Mouse (Mus musculus) heart, embryonic 16.5 days (tissue): Measurements from ENCODE around the gene Hist3h2a. TPM values are rescaled to one million over a fixed set of nuclear protein-coding genes. Genes with fewer than 3 reads are reported as not detected.
"Not testable (repeated sequence)": the region's sequence is repeated elsewhere in the genome, so short reads cannot be mapped to it uniquely, and the experiment has no call there.

Source experiments
- ATAC-seq: fragments of 200-750 bp; cut with Nextera tagmentation; replicated peaks from 2 replicates; pipeline ENCODE4 v1.8.0; 2017; ENCODE audit warnings: moderate number of reproducible peaks; ENCODE audit not compliant: insufficient read depth, low FRiP score; ENCODE audit errors: extremely low read depth
- H3K27ac ChIP-seq: fragments of 300-500 bp; sonication (generic); 2 replicates; pipeline ENCODE4 v1.5.1; 2014; ENCODE audit warnings: mild to moderate bottlenecking, low read length, control low read depth, moderate library complexity
- H3K27me3 ChIP-seq: fragments of 300-500 bp; sonication (generic); 2 replicates; pipeline ENCODE4 v1.6.1; 2014; ENCODE audit warnings: low read length, mixed read lengths; ENCODE audit not compliant: control insufficient read depth, insufficient read depth
- H3K36me3 ChIP-seq: fragments of 300-500 bp; sonication (generic); 2 replicates; pipeline ENCODE4 v1.6.1; 2014; ENCODE audit not compliant: control insufficient read depth, insufficient read depth
- H3K4me1 ChIP-seq: fragments of 300-500 bp; sonication (generic); 2 replicates; pipeline ENCODE4 v1.6.1; 2014; ENCODE audit warnings: low read length, mixed read lengths; ENCODE audit not compliant: control insufficient read depth, insufficient read depth
- H3K4me2 ChIP-seq: fragments of 300-500 bp; sonication (generic); 2 replicates; pipeline ENCODE4 v1.6.1; 2014; ENCODE audit warnings: low read depth, mild to moderate bottlenecking, control low read depth, low read length
- H3K4me3 ChIP-seq: fragments of 300-500 bp; sonication (generic); 2 replicates; pipeline ENCODE4 v1.5.1; 2014; ENCODE audit warnings: mild to moderate bottlenecking, control low read depth, low read length
- H3K9ac ChIP-seq: fragments of 300-500 bp; sonication (generic); 2 replicates; pipeline ENCODE4 v1.6.1; 2014; ENCODE audit warnings: low read length, control low read depth
- H3K9me3 ChIP-seq: fragments of 300-500 bp; sonication (generic); replicated peaks from 2 replicates; pipeline ENCODE4 v1.6.1; 2016; ENCODE audit warnings: low read length; ENCODE audit not compliant: control insufficient read depth
- WGBS: fragments of 180-500 bp; shearing (Covaris S2); extraction: QIAGEN DNeasy Blood & Tissue Kit; methylation state at CpG from one replicate; pipeline ENCODE4 v1.1.7; 2014; 5-methylcytosine and 5-hydroxymethylcytosine counted together
- polyA plus RNA-seq: library from polyadenylated mRNA; unstranded; fragments of >200 nt; fragmentation: Nextera tagmentation; extraction: Ambion mirVana; gene quantifications from 2 replicates; pipeline ENCODE4 v1.2.1, GENCODE M21; 2015

Hist3h2a gene
- polyA plus RNA-seq, 1 experiment from 2014 or later = 35.2 TPM

GRCm38 (mm10) chr11:58953351-58954169, 925 bp upstream of the Hist3h2a start:
- peak overlapping the region; percentile 100 for H3K27ac ChIP-seq
- H3K36me3 ChIP-seq = peaks cover 2% of the 10 kb centered on the region; the same call in 1 of the 2 replicates
- peak overlapping the region; percentile 86 for H3K9ac ChIP-seq
- H3K4me2 ChIP-seq = peak overlapping the region; percentile 96
- WGBS = 1% methylated on average over 33 of the region's 33 CpGs
- peak; percentile 15 for ATAC-seq
- H3K27me3 ChIP-seq = peaks cover 5% of the 10 kb centered on the region
- no peaks in the 10 kb centered on the region for H3K9me3 ChIP-seq
- peaks cover 29% of the 10 kb centered on the region for H3K4me1 ChIP-seq
- peak overlapping the region; percentile 78 for H3K4me3 ChIP-seq

GRCm38 (mm10) chr11:58954170-58954419, 390 bp upstream of the Hist3h2a start:
- peak overlapping the region; percentile 86 for H3K9ac ChIP-seq
- not testable (repeated sequence) for ATAC-seq, H3K27me3 ChIP-seq, H3K36me3 ChIP-seq, H3K9me3 ChIP-seq
- H3K4me2 ChIP-seq = peak overlapping the region; percentile 96
- 0% methylated on average over 13 of the region's 17 CpGs for WGBS
- peak overlapping the region; percentile 100 for H3K27ac ChIP-seq
- H3K4me3 ChIP-seq = peak overlapping the region; percentile 78
- H3K4me1 ChIP-seq = peaks cover 32% of the 10 kb centered on the region

- H3K27ac ChIP-seq = peak overlapping the region; percentile 100
- H3K27me3 ChIP-seq = peaks cover 3% of the 10 kb centered on the region
- peak overlapping the region; percentile 88 for H3K9ac ChIP-seq
- H3K36me3 ChIP-seq = peaks cover 2% of the 10 kb centered on the region; the same call in 1 of the 2 replicates
- peaks cover 33% of the 10 kb centered on the region for H3K4me1 ChIP-seq
- no peak for ATAC-seq
- under 1% methylated on average over 20 of the region's 20 CpGs for WGBS
- no peaks in the 10 kb centered on the region for H3K9me3 ChIP-seq
- H3K4me3 ChIP-seq = peak overlapping the region; percentile 78
- peak overlapping the region; percentile 96 for H3K4me2 ChIP-seq
Measured at GRCm38 (mm10) chr11:58955143-58955867, 820 bp downstream of the Hist3h2a start.

- no peaks in the 10 kb centered on the region for H3K9me3 ChIP-seq
- peaks cover 2% of the 10 kb centered on the region; the same call in 1 of the 2 replicates for H3K36me3 ChIP-seq
- H3K27ac ChIP-seq = peak overlapping the region; percentile 100
- peak overlapping the region; percentile 78 for H3K4me3 ChIP-seq
- ATAC-seq = no peak
- H3K4me1 ChIP-seq = peaks cover 33% of the 10 kb centered on the region
- peak overlapping the region; percentile 88 for H3K9ac ChIP-seq
- H3K4me2 ChIP-seq = peak overlapping the region; percentile 96
- WGBS = 33% methylated on average over 8 of the region's 8 CpGs
- H3K27me3 ChIP-seq = peaks cover 3% of the 10 kb centered on the region
Measured at GRCm38 (mm10) chr11:58955868-58956257, 1.4 kb downstream of the Hist3h2a start.

GRCm38 (mm10) chr11:58957226-58957914, 2.9 kb downstream of the Hist3h2a start:
- no peak overlapping the region; the same call in 1 of the 2 replicates for H3K4me3 ChIP-seq
- no peak overlapping the region for H3K27ac ChIP-seq
- peaks cover 33% of the 10 kb centered on the region for H3K4me1 ChIP-seq
- no peak for ATAC-seq
- WGBS = 83% methylated on average over 5 of the region's 5 CpGs
- peak overlapping the region; percentile 96 for H3K4me2 ChIP-seq
- no peak overlapping the region; the same call in 1 of the 2 replicates for H3K9ac ChIP-seq
- H3K27me3 ChIP-seq = peaks cover 13% of the 10 kb centered on the region; the same call in 1 of the 2 replicates
- peaks cover 9% of the 10 kb centered on the region for H3K9me3 ChIP-seq
- H3K36me3 ChIP-seq = peaks cover 2% of the 10 kb centered on the region; the same call in 1 of the 2 replicates

- 86% methylated on average over 6 of the region's 6 CpGs for WGBS
Measured at GRCm38 (mm10) chr11:58958536-58958935, 4.1 kb downstream of the Hist3h2a start.

GRCm38 (mm10) chr11:58959186-58959825, 4.8 kb downstream of the Hist3h2a start:
- peak overlapping the region; percentile 60 for H3K4me3 ChIP-seq
- peaks cover 19% of the 10 kb centered on the region; the same call in 1 of the 2 replicates for H3K27me3 ChIP-seq
- peaks cover 9% of the 10 kb centered on the region for H3K9me3 ChIP-seq
- H3K27ac ChIP-seq = no peak overlapping the region; the same call in 1 of the 2 replicates
- peaks cover 28% of the 10 kb centered on the region for H3K4me1 ChIP-seq
- 32% methylated on average over 15 of the region's 15 CpGs for WGBS
- peaks cover 2% of the 10 kb centered on the region; the same call in 1 of the 2 replicates for H3K36me3 ChIP-seq
- H3K4me2 ChIP-seq = peak overlapping the region; percentile 85
- peak overlapping the region; percentile 71 for H3K9ac ChIP-seq
- ATAC-seq = no peak

More at GRCm38 (mm10) chr11:58958536-58958935, 4.1 kb downstream of the Hist3h2a start:
- Histone ChIP-seq H3K9ac (no peak overlapping the region), H3K4me3 (no peak overlapping the region), H3K27me3 (peaks cover 19% of the 10 kb centered on the region; the same call in 1 of the 2 replicates), H3K9me3 (peaks cover 9% of the 10 kb centered on the region), H3K27ac (no peak overlapping the region), H3K4me1 (peaks cover 30% of the 10 kb centered on the region), H3K4me2 (no peak overlapping the region), H3K36me3 (peaks cover 2% of the 10 kb centered on the region; the same call in 1 of the 2 replicates)
- ATAC-seq = no peak

- Histone ChIP-seq H3K36me3 (peaks cover 2% of the 10 kb centered on the region; the same call in 1 of the 2 replicates), H3K4me1 (peaks cover 33% of the 10 kb centered on the region), H3K9me3 (peaks cover 9% of the 10 kb centered on the region), H3K27ac (peak overlapping the region; percentile 41; the same call in 1 of the 2 replicates), H3K9ac (peak overlapping the region; percentile 71), H3K27me3 (peaks cover 19% of the 10 kb centered on the region; the same call in 1 of the 2 replicates), H3K4me2 (peak overlapping the region; percentile 85), H3K4me3 (peak overlapping the region; percentile 60)
- WGBS = 7% methylated on average over 40 of the region's 40 CpGs
- ATAC-seq = peak; percentile 87
Measured at GRCm38 (mm10) chr11:58959921-58960465, 5.5 kb downstream of the Hist3h2a start.
